In genomic region chr10:40141864-40142523, GRCm38 (mm10) we compare ENCODE assay signal across 8 mouse cellular contexts. TPM values are rescaled to one million over a fixed set of nuclear protein-coding genes. Genes with fewer than 3 reads are reported as not detected.
A peak's percentile ranks its signal among the peaks of the same experiment; 100 is the strongest.
DNase-seq lines count a peak whose midpoint lies in the region; ATAC-seq and TF ChIP-seq lines count a peak whose summit lies in the region.

Gene Slc16a10 (minus strand): TSS chr10:40142258.

- peak within 1 kb of the TSS; percentile 91 for H3K27ac ChIP-seq in bone marrow, adult 2 months (ENCODE audit: control insufficient read depth, insufficient read depth, low read depth, low read length, poor library complexity)
- no peak within 1 kb of the TSS for H3K27ac ChIP-seq in embryonic facial prominence, embryonic 14.5 days (replicated peaks; ENCODE audit: low read depth, low read length)
- H3K27ac ChIP-seq in heart, adult 2 months, result peak within 1 kb of the TSS; percentile 82
- peak within 1 kb of the TSS; percentile 12; the same call in 1 of the 2 replicates for H3K27ac ChIP-seq in kidney, adult 2 months (ENCODE audit: insufficient read depth, low read depth, low read length)
- H3K27ac ChIP-seq in limb, embryonic 11.5 days (replicated peaks; ENCODE audit: low read depth, low read length), result no peak within 1 kb of the TSS
- no peak within 1 kb of the TSS for H3K27ac ChIP-seq in midbrain, embryonic 13.5 days
- H3K27ac ChIP-seq in small intestine, adult 2 months (ENCODE audit: insufficient read depth, low read depth, low read length), result no peak within 1 kb of the TSS

- peak within 1 kb of the TSS; percentile 66 for H3K9ac ChIP-seq in embryonic facial prominence, embryonic 14.5 days (ENCODE audit: low read depth, low read length)
- H3K9ac ChIP-seq in heart, adult 2 months (ENCODE audit: low read depth, low read length), result peak within 1 kb of the TSS; percentile 76
- H3K9ac ChIP-seq in limb, embryonic 11.5 days (ENCODE audit: low read length), result peak within 1 kb of the TSS; percentile 71
- peak within 1 kb of the TSS; percentile 71 for H3K9ac ChIP-seq in midbrain, embryonic 13.5 days (replicated peaks)

- no peaks in the 10 kb centered on the region for H3K79me2 ChIP-seq in heart, adult 2 months (replicated peaks; ENCODE audit: control insufficient read depth, insufficient read depth, low read length)

- H3K4me3 ChIP-seq in bone marrow, adult 2 months (replicated peaks; ENCODE audit: control insufficient read depth, low read depth, low read length), result peak within 1 kb of the TSS; percentile 100
- H3K4me3 ChIP-seq in embryonic facial prominence, embryonic 14.5 days (ENCODE audit: low read depth, low read length), result peak within 1 kb of the TSS; percentile 61
- peak within 1 kb of the TSS; percentile 56 for H3K4me3 ChIP-seq in heart, adult 2 months
- peak within 1 kb of the TSS; percentile 64 for H3K4me3 ChIP-seq in kidney, adult 2 months (ENCODE audit: insufficient read depth, low read depth, low read length)
- H3K4me3 ChIP-seq in limb, embryonic 11.5 days (ENCODE audit: low read depth, low read length), result peak within 1 kb of the TSS; percentile 61
- H3K4me3 ChIP-seq in midbrain, embryonic 13.5 days (replicated peaks), result peak within 1 kb of the TSS; percentile 64
- peak within 1 kb of the TSS; percentile 66 for H3K4me3 ChIP-seq in small intestine, adult 2 months (ENCODE audit: low read depth, low read length)

- TF ChIP-seq POLR2A in bone marrow, adult 2 months (IDR thresholded peaks at IDR 0.05; ENCODE audit: borderline replicate concordance, control insufficient read depth, low read depth, low read length), result peak; percentile 99
- TF ChIP-seq POLR2A in heart, adult 2 months (IDR thresholded peaks at IDR 0.05; ENCODE audit: insufficient read depth, low read depth, low read length), result peak; percentile 83
- TF ChIP-seq POLR2A in kidney, adult 2 months (IDR thresholded peaks at IDR 0.05; ENCODE audit: low read depth, low read length), result peak; percentile 77
- TF ChIP-seq POLR2A in small intestine, adult 2 months (IDR thresholded peaks at IDR 0.05; ENCODE audit: low read depth, low read length), result peak; percentile 99

- peaks cover 7% of the 10 kb centered on the region; the same call in 1 of the 2 replicates for H3K27me3 ChIP-seq in embryonic facial prominence, embryonic 14.5 days (replicated peaks; ENCODE audit: control insufficient read depth, insufficient read depth, low read length)
- H3K27me3 ChIP-seq in heart, adult 2 months (ENCODE audit: control insufficient read depth, insufficient read depth, low read length), result no peaks in the 10 kb centered on the region
- H3K27me3 ChIP-seq in kidney, adult 2 months (replicated peaks; ENCODE audit: control insufficient read depth, insufficient read depth, low read length), result no peaks in the 10 kb centered on the region
- H3K27me3 ChIP-seq in limb, embryonic 11.5 days (ENCODE audit: control insufficient read depth, insufficient read depth, low read length), result no peaks in the 10 kb centered on the region
- H3K27me3 ChIP-seq in midbrain, embryonic 13.5 days, result peaks cover 12% of the 10 kb centered on the region; the same call in 1 of the 2 replicates
- no peaks in the 10 kb centered on the region for H3K27me3 ChIP-seq in small intestine, adult 2 months (ENCODE audit: control insufficient read depth, insufficient read depth, low read length)

- no peak for TF ChIP-seq EP300 in heart, adult 2 months (IDR thresholded peaks at IDR 0.05; ENCODE audit: insufficient read depth, low read depth, low read length)

- intact Hi-C loops in heart, adult 2 months (cut with DNase I), result loop anchor here (5.0 kb wide), 2 partner anchors 70 to 75 kb away; no protein-coding TSS in a partner anchor

- ATAC-seq in embryonic facial prominence, embryonic 14.5 days (ENCODE audit: low read depth), result peak; percentile 98
- ATAC-seq in limb, embryonic 11.5 days (ENCODE audit: insufficient number of reproducible peaks, low FRiP score, low TSS enrichment, low read depth), result peak; percentile 95
- ATAC-seq in midbrain, embryonic 13.5 days, result peak; percentile 99

- no peak for TF ChIP-seq CTCF in bone marrow, adult 2 months (IDR thresholded peaks at IDR 0.05; ENCODE audit: control insufficient read depth, insufficient read depth, low read length)
- peak; percentile 31 for TF ChIP-seq CTCF in heart, adult 2 months (IDR thresholded peaks at IDR 0.05)
- no peak for TF ChIP-seq CTCF in kidney, adult 2 months (conservative IDR thresholded peaks at IDR 0.05; ENCODE audit: insufficient read depth, insufficient read length, low read depth, low read length)
- TF ChIP-seq CTCF in small intestine, adult 2 months (IDR thresholded peaks at IDR 0.05; ENCODE audit: extremely low read depth, insufficient read length, insufficient replicate concordance, low read depth, low read length), result no peak

- H3K9me3 ChIP-seq in embryonic facial prominence, embryonic 14.5 days (ENCODE audit: control insufficient read depth, low read length), result no peaks in the 10 kb centered on the region
- H3K9me3 ChIP-seq in limb, embryonic 11.5 days (ENCODE audit: control insufficient read depth, low read length), result no peaks in the 10 kb centered on the region
- H3K9me3 ChIP-seq in midbrain, embryonic 13.5 days, result no peaks in the 10 kb centered on the region

- H3K4me2 ChIP-seq in embryonic facial prominence, embryonic 14.5 days (ENCODE audit: low read depth, low read length), result peak within 1 kb of the TSS; percentile 78
- H3K4me2 ChIP-seq in limb, embryonic 11.5 days (ENCODE audit: low read depth, severe bottlenecking), result peak within 1 kb of the TSS; percentile 69
- H3K4me2 ChIP-seq in midbrain, embryonic 13.5 days (replicated peaks), result peak within 1 kb of the TSS; percentile 76

- H3K36me3 ChIP-seq in embryonic facial prominence, embryonic 14.5 days (ENCODE audit: control insufficient read depth, insufficient read depth, low read length), result no peaks in the 10 kb centered on the region
- no peaks in the 10 kb centered on the region for H3K36me3 ChIP-seq in heart, adult 2 months (ENCODE audit: control insufficient read depth, insufficient read depth, low read length)
- no peaks in the 10 kb centered on the region for H3K36me3 ChIP-seq in kidney, adult 2 months (ENCODE audit: control insufficient read depth, insufficient read depth, low read length)
- no peaks in the 10 kb centered on the region for H3K36me3 ChIP-seq in limb, embryonic 11.5 days (ENCODE audit: control insufficient read depth, insufficient read depth, low read length)
- H3K36me3 ChIP-seq in midbrain, embryonic 13.5 days, result no peaks in the 10 kb centered on the region
- H3K36me3 ChIP-seq in small intestine, adult 2 months (ENCODE audit: control insufficient read depth, insufficient read depth, low read length), result peaks cover 3% of the 10 kb centered on the region; the same call in 1 of the 2 replicates

- WGBS in bone marrow, adult 2 months, result under 1% methylated on average over 76 of the region's 76 CpGs
- under 1% methylated on average over 41 of the region's 76 CpGs for WGBS in embryonic facial prominence, embryonic 14.5 days
- WGBS in heart, adult 2 months, result under 1% methylated on average over 74 of the region's 76 CpGs
- 1% methylated on average over 69 of the region's 76 CpGs for WGBS in kidney, adult 2 months
- under 1% methylated on average over 69 of the region's 76 CpGs for WGBS in limb, embryonic 11.5 days
- under 1% methylated on average over 61 of the region's 76 CpGs for WGBS in midbrain, embryonic 13.5 days
- WGBS in small intestine, adult 2 months, result under 1% methylated on average over 69 of the region's 76 CpGs

- peaks cover 4% of the 10 kb centered on the region for H3K4me1 ChIP-seq in bone marrow, adult 2 months (ENCODE audit: control insufficient read depth, insufficient read depth, low read length)
- H3K4me1 ChIP-seq in embryonic facial prominence, embryonic 14.5 days (ENCODE audit: control insufficient read depth, insufficient read depth, low read length), result peaks cover 7% of the 10 kb centered on the region; the same call in 1 of the 2 replicates
- H3K4me1 ChIP-seq in heart, adult 2 months (ENCODE audit: control insufficient read depth, insufficient read depth, low read length), result peaks cover 4% of the 10 kb centered on the region; the same call in 1 of the 2 replicates
- peaks cover 6% of the 10 kb centered on the region; the same call in 1 of the 2 replicates for H3K4me1 ChIP-seq in kidney, adult 2 months (ENCODE audit: control insufficient read depth, insufficient read depth, low read length)
- H3K4me1 ChIP-seq in limb, embryonic 11.5 days (ENCODE audit: control insufficient read depth, insufficient read depth, low read length), result no peaks in the 10 kb centered on the region
- H3K4me1 ChIP-seq in midbrain, embryonic 13.5 days (replicated peaks), result peaks cover 8% of the 10 kb centered on the region
- peaks cover 2% of the 10 kb centered on the region; the same call in 1 of the 2 replicates for H3K4me1 ChIP-seq in small intestine, adult 2 months (ENCODE audit: control insufficient read depth, insufficient read depth, insufficient read length, low read length)

- DNase-seq in 416B (ENCODE audit: low read depth), result peak; percentile 94
- peak; percentile 97 for DNase-seq in embryonic facial prominence, embryonic 14.5 days (ENCODE audit: low spot score)
- DNase-seq in heart, adult 2 months, result peak; percentile 92 to 96
- DNase-seq in kidney, adult 2 months, result peak; percentile 98
- DNase-seq in limb, embryonic 11.5 days (ENCODE audit: low spot score), result peak; percentile 92

RNA-seq across cellular contexts. Expression of gene Slc16a10, which starts in this region (rescaled TPM):
- polyA plus RNA-seq in bone marrow, adult 2 months (2011; ENCODE audit: insufficient read depth, insufficient read length, low replicate concordance, missing spikeins), result 24.6 and 48.9 TPM in 2 replicates
- 7.2 and 8.2 TPM in 2 replicates for polyA plus RNA-seq in embryonic facial prominence, embryonic 14.5 days (2014; fragmentation: Nextera tagmentation; extraction: Ambion mirVana)
- total RNA-seq in heart, adult 2 months (2021), result 10 to 100 TPM; 21.0 to 21.9 TPM
- 15.3 and 28.3 TPM in 2 replicates for polyA plus RNA-seq in heart, adult 2 months (2012; rRNA removed)
- 56.8 and 57.2 TPM in 2 replicates for polyA plus RNA-seq in kidney, adult 2 months (2012; rRNA removed)
- polyA plus RNA-seq in limb, embryonic 11.5 days (2014; fragmentation: Nextera tagmentation; extraction: Ambion mirVana), result 11.0 and 11.2 TPM in 2 replicates
- 2.2 and 2.7 TPM in 2 replicates for polyA plus RNA-seq in midbrain, embryonic 13.5 days (2015; fragmentation: Nextera tagmentation; extraction: Ambion mirVana)
- polyA plus RNA-seq in small intestine, adult 2 months (2012; rRNA removed), result 35.1 and 114 TPM in 2 replicates

Comparison
In these comparisons a context has a peak if more than half of its experiments do, and no peak if none do; other contexts are left out.
1. H3K27ac ChIP-seq: peak in bone marrow, adult 2 months (single experiment), heart, adult 2 months (single experiment) and kidney, adult 2 months (single experiment); none in embryonic facial prominence, embryonic 14.5 days (single experiment), limb, embryonic 11.5 days (single experiment), midbrain, embryonic 13.5 days (single experiment) and small intestine, adult 2 months (single experiment).
2. Peak in every context shown above with its lines, with median percentiles within 50 percentile points of each other: DNase-seq, H3K4me3 ChIP-seq, POLR2A ChIP-seq, ATAC-seq, H3K4me2 ChIP-seq and H3K9ac ChIP-seq.